Comparison of ENCODE assay signal across 22 mouse cellular contexts in the genomic region with DNA sequence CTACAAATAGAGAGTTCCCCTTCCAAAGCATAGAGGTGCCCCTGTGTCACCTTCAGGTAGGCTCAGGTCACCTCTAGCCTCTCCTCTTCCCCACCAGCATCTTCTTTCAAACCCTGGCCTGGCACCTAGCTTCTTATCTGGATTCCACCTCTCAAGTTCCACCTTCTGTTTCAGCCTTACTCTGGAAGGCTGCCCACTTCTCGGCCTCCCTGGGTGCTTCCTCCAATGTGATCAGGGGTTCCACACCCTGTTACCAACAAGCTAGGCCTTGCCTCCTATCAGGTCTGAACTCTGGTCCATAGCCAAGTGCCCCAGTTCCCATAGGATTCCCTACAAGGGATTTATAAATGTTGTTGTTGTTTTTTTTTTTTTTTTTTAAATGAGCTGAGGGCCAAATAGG. TPM values are rescaled to one million over a fixed set of nuclear protein-coding genes. Genes with fewer than 3 reads are reported as not detected.
DNase-seq lines count a peak whose midpoint lies in the region; ATAC-seq lines count a peak whose summit lies in the region.
"Had no signal": no experiment of that assay in that cellular context is flagged by ENCODE, and none has a peak within 500 bp of the region (broad histone marks: within the 10 kb centered on the region; RNA-seq: fewer than 3 reads in every experiment).

No protein-coding gene starts in this region.

- H3K27me3 ChIP-seq in kidney, embryonic 16.5 days (ENCODE audit: insufficient read depth, low read length), result no peaks in the 10 kb centered on the region
- H3K27me3 ChIP-seq: embryonic facial prominence, embryonic 13.5 days; forebrain, embryonic 12.5 days; hindbrain, embryonic 13.5 days; limb, embryonic 12.5 days; neural tube, embryonic 15.5 days had no signal

- H3K4me1 ChIP-seq in kidney, embryonic 16.5 days (ENCODE audit: insufficient read depth, low read length), result no peaks in the 10 kb centered on the region
- H3K4me1 ChIP-seq: embryonic facial prominence, embryonic 13.5 days; forebrain, embryonic 12.5 days; hindbrain, embryonic 13.5 days; limb, embryonic 12.5 days; midbrain, embryonic 10.5 days; neural tube, embryonic 15.5 days had no signal

- no peak for ATAC-seq in kidney, embryonic 16.5 days (ENCODE audit: low FRiP score, low TSS enrichment)
- ATAC-seq: liver, postnatal 0 days; lung, postnatal 0 days had no signal

- intact Hi-C loops in heart, postnatal 36 days (cut with DNase I), result no loop called here

- H3K4me3 ChIP-seq in kidney, embryonic 16.5 days (ENCODE audit: low read length), result no peak overlapping the region
- H3K4me3 ChIP-seq: embryonic facial prominence, embryonic 13.5 days; erythroblast, embryonic 14.5 days; forebrain, embryonic 12.5 days; heart, embryonic 10.5 days; hindbrain, embryonic 13.5 days; limb, embryonic 12.5 days; midbrain, embryonic 10.5 days; neural tube, embryonic 15.5 days had no signal

- no peak overlapping the region for H3K4me2 ChIP-seq in kidney, embryonic 16.5 days (replicated peaks; ENCODE audit: low read depth, low read length)
- H3K4me2 ChIP-seq: embryonic facial prominence, embryonic 13.5 days; forebrain, embryonic 12.5 days; hindbrain, embryonic 13.5 days; limb, embryonic 12.5 days; liver, embryonic 11.5 days; neural tube, embryonic 15.5 days had no signal

- H3K27ac ChIP-seq in kidney, embryonic 16.5 days (ENCODE audit: low read length), result no peak overlapping the region
- H3K27ac ChIP-seq: embryonic facial prominence, embryonic 13.5 days; forebrain, embryonic 12.5 days; heart, embryonic 10.5 days; hindbrain, embryonic 13.5 days; limb, embryonic 12.5 days; macrophage; midbrain, embryonic 10.5 days; neural tube, embryonic 15.5 days had no signal

- WGBS in kidney, embryonic 16.5 days, result 81% methylated on average over 1 of the region's 1 CpGs

- peak; percentile 88 for DNase-seq in heart, adult 11 months
- no peak for DNase-seq in heart, postnatal 36 days
- peak; percentile 9 for DNase-seq in kidney, postnatal 14 days
- DNase-seq in cerebellum, adult 8-10 months, result peak; percentile 33
- peak; percentile 50 to 53 for DNase-seq in cerebellum, postnatal 36 days
- DNase-seq in embryo, embryonic 11 days, result no peak
- no peak for DNase-seq in frontal cortex, postnatal 36 days (ENCODE audit: low spot score in 2 of 2)
- DNase-seq: adrenal gland, adult 8-10 months; gastrocnemius, postnatal 36 days; liver, postnatal 0 days had no signal

- H3K9me3 ChIP-seq in kidney, embryonic 16.5 days (ENCODE audit: low read length), result no peaks in the 10 kb centered on the region
- H3K9me3 ChIP-seq: embryonic facial prominence, embryonic 13.5 days; forebrain, embryonic 12.5 days; heart, embryonic 10.5 days; hindbrain, embryonic 13.5 days; limb, embryonic 12.5 days; midbrain, embryonic 10.5 days; neural tube, embryonic 15.5 days had no signal

- no peak overlapping the region for H3K9ac ChIP-seq in kidney, embryonic 16.5 days (replicated peaks; ENCODE audit: low read length)
- H3K9ac ChIP-seq: embryonic facial prominence, embryonic 13.5 days; forebrain, embryonic 12.5 days; hindbrain, embryonic 13.5 days; limb, embryonic 12.5 days; liver, postnatal 0 days; neural tube, embryonic 15.5 days had no signal

- H3K36me3 ChIP-seq in kidney, embryonic 16.5 days (ENCODE audit: insufficient read depth, low read length), result no peaks in the 10 kb centered on the region
- H3K36me3 ChIP-seq: embryonic facial prominence, embryonic 13.5 days; heart, embryonic 10.5 days; limb, embryonic 12.5 days had no signal

RNA-seq across cellular contexts. Expression of a gene that starts 26.3 kb away (rescaled TPM):
- total RNA-seq in heart, postnatal 36 days (2021), result 1 to 10 TPM; 2.3 to 2.5 TPM
- 1.0 and 1.8 TPM in 2 replicates for polyA plus RNA-seq in kidney, embryonic 16.5 days (2015; fragmentation: Nextera tagmentation; extraction: Ambion mirVana)
- polyA plus RNA-seq: erythroblast, embryonic 14.5 days; liver, postnatal 0 days; macrophage had no signal

Comparison
In these comparisons a context has a peak if more than half of its experiments do, and no peak if none do; other contexts are left out.
1. DNase-seq: peak in heart, adult 11 months (single experiment), kidney, postnatal 14 days (single experiment), cerebellum, adult 8-10 months (single experiment) and cerebellum, postnatal 36 days (2 of 2); none in heart, postnatal 36 days (0 of 2), embryo, embryonic 11 days (single experiment) and frontal cortex, postnatal 36 days (0 of 2).